Mouse (Mus musculus): ENCODE measurements around the gene Sox14. TPM values are rescaled to one million over a fixed set of nuclear protein-coding genes. Genes with fewer than 3 reads are reported as not detected.

Sox14 gene
- polyA plus RNA-seq, 1 experiment from 2014 or later: not detected

DNA sequence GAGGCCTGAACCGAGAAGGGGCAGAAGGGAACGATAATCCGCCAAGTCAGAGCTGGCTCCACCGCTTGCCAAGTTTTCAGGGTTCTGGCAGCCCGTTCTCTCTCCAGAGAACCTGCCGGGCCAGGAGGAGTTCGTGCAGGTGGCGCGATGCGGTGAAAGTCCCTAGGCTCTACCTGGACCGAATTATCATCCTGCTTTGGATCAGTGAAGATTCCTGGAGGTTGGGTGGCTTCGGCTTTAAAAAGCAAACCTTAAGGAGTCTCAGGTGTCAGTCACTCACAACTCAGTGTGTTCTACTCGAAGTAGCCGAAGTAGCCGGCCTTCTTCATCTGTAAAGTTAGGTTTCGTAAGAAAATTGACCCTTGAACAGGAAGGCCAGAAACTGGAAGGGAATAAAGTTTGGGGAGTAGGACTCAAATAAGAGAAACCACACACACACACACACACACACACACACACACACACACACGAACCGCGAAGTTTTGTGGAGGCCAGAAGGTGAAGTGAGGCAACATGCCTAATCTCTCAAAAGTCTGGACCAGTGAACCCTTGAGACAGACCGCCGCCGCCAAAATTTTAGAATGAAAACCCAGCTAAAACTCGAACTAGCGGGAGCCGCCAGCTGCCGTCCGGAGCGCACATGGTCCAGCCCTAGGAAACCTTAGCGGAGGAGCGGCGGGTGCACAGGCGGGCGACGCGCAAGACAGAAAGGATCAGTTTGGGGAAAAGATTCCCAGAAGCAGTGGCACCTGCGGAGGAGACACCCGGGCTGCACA, 5.0 kb downstream of the Sox14 start:
- 1% methylated on average over 37 of the region's 37 CpGs for WGBS
- Histone ChIP-seq H3K36me3 (no peaks in the 10 kb centered on the region), H3K4me2 (replicated peaks) (no peak overlapping the region), H3K4me3 (replicated peaks) (no peak overlapping the region), H3K4me1 (replicated peaks) (peaks cover 22% of the 10 kb centered on the region), H3K9ac (no peak overlapping the region), H3K27ac (no peak overlapping the region), H3K27me3 (replicated peaks) (peaks cover 93% of the 10 kb centered on the region), H3K9me3 (no peaks in the 10 kb centered on the region)
- no peak for ATAC-seq

- H3K9ac ChIP-seq: no peak overlapping the region
- H3K4me3 ChIP-seq (replicated peaks): no peak overlapping the region
- ATAC-seq: no peak
- WGBS: 1% methylated on average over 34 of the region's 34 CpGs
- no peak overlapping the region for H3K27ac ChIP-seq
- H3K36me3 ChIP-seq: no peaks in the 10 kb centered on the region
- no peak overlapping the region for H3K4me2 ChIP-seq (replicated peaks)
- peaks cover 90% of the 10 kb centered on the region for H3K27me3 ChIP-seq (replicated peaks)
- peaks cover 15% of the 10 kb centered on the region for H3K4me1 ChIP-seq (replicated peaks)
- H3K9me3 ChIP-seq: no peaks in the 10 kb centered on the region
These were observed 5.8 kb downstream of the Sox14 start for GRCm38 (mm10) chr9:99869936-99870779.

DNA sequence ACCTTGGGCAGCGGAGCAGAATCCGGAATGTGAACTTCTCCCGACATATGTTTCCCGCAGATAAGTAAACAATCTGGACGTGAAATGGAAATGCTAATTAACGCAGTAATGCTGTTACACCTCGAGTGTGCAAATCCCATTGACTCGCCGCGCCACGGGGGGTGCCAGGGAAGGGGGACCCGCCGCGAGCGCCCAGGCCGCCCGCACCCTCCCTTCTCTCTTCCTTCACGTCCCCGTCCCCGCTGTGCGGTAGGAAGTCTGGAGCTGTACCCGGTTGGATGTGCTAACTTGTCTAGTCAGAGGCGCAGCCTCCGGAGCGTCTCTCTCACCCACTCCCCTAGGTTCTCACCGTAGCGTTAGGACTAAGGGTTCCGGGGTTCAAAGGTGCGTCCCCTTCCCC, 6.7 kb downstream of the Sox14 start:
- H3K9ac ChIP-seq: no peak overlapping the region
- no peak overlapping the region for H3K27ac ChIP-seq
- peak overlapping the region; percentile 19; the same call in 1 of the 2 replicates for H3K4me3 ChIP-seq (replicated peaks)
- H3K27me3 ChIP-seq (replicated peaks): peaks cover 89% of the 10 kb centered on the region
- peak overlapping the region; percentile 42 for H3K4me2 ChIP-seq (replicated peaks)
- peaks cover 15% of the 10 kb centered on the region for H3K4me1 ChIP-seq (replicated peaks)
- no peaks in the 10 kb centered on the region for H3K9me3 ChIP-seq
- WGBS: 1% methylated on average over 29 of the region's 29 CpGs
- 0 out of 2 replicates have a peak, but pooled peaks have one; percentile 25 for ATAC-seq
- H3K36me3 ChIP-seq: no peaks in the 10 kb centered on the region

GRCm38 (mm10) chr9:99868606-99869005, 7.4 kb downstream of the Sox14 start:
- Histone ChIP-seq H3K9ac (no peak overlapping the region), H3K27ac (no peak overlapping the region), H3K27me3 (replicated peaks) (peaks cover 86% of the 10 kb centered on the region), H3K4me3 (replicated peaks) (peak overlapping the region; percentile 19), H3K36me3 (no peaks in the 10 kb centered on the region), H3K4me2 (replicated peaks) (peak overlapping the region; percentile 42), H3K9me3 (no peaks in the 10 kb centered on the region), H3K4me1 (replicated peaks) (peaks cover 15% of the 10 kb centered on the region)
- under 1% methylated on average over 26 of the region's 26 CpGs for WGBS
- ATAC-seq: peak; percentile 58; the same call in 1 of the 2 replicates

GRCm38 (mm10) chr9:99868054-99868453, 7.9 kb downstream of the Sox14 start:
- Histone ChIP-seq H3K4me3 (replicated peaks) (no peak overlapping the region), H3K36me3 (no peaks in the 10 kb centered on the region), H3K27ac (no peak overlapping the region), H3K27me3 (replicated peaks) (peaks cover 85% of the 10 kb centered on the region), H3K9ac (no peak overlapping the region), H3K4me2 (replicated peaks) (no peak overlapping the region), H3K9me3 (no peaks in the 10 kb centered on the region), H3K4me1 (replicated peaks) (peaks cover 15% of the 10 kb centered on the region)
- WGBS: 3% methylated on average over 11 of the region's 11 CpGs
- no peak for ATAC-seq

- no peak overlapping the region for H3K4me3 ChIP-seq (replicated peaks)
- H3K9ac ChIP-seq: no peak overlapping the region
- no peaks in the 10 kb centered on the region for H3K9me3 ChIP-seq
- H3K27ac ChIP-seq: no peak overlapping the region
- no peak overlapping the region for H3K4me2 ChIP-seq (replicated peaks)
- 89% methylated on average over 9 of the region's 9 CpGs for WGBS
- peaks cover 43% of the 10 kb centered on the region for H3K27me3 ChIP-seq (replicated peaks)
- H3K4me1 ChIP-seq (replicated peaks): no peaks in the 10 kb centered on the region
- no peak for ATAC-seq
- H3K36me3 ChIP-seq: no peaks in the 10 kb centered on the region
These were observed 13.0 kb downstream of the Sox14 start for GRCm38 (mm10) chr9:99862936-99863335.

- no peak overlapping the region for H3K4me2 ChIP-seq (replicated peaks)
- H3K27ac ChIP-seq: no peak overlapping the region
- 87% methylated on average over 2 of the region's 2 CpGs for WGBS
- no peaks in the 10 kb centered on the region for H3K27me3 ChIP-seq (replicated peaks)
- ATAC-seq: no peak
- no peak overlapping the region for H3K9ac ChIP-seq
- H3K4me3 ChIP-seq (replicated peaks): no peak overlapping the region
- no peaks in the 10 kb centered on the region for H3K36me3 ChIP-seq
- H3K9me3 ChIP-seq: no peaks in the 10 kb centered on the region
- H3K4me1 ChIP-seq (replicated peaks): no peaks in the 10 kb centered on the region
These were observed 21.5 kb downstream of the Sox14 start for GRCm38 (mm10) chr9:99854486-99854885.

DNA sequence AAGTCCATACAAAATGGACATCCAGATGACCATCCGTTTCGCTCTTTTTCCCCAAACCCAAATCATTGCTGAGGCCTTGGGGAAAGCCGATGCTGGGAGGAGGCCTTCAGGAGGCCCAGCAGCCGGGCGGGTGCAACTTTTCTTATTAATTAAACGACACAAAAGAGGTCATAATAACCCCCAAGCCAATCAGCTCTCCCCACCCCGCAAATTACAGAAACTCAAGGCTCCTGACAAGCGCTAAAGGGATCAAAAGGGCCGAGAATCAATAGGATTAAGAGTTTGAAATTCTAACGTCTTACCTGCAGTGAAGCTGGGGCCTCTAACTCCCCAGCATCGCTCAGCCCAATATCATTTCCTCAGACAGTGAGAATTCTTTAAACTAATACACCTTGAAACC, 22.6 kb downstream of the Sox14 start:
- WGBS: 54% methylated on average over 11 of the region's 11 CpGs
- H3K27me3 ChIP-seq (replicated peaks): 0 out of 2 replicates have a peak, but pooled peaks cover 2% of the 10 kb centered on the region

GRCm38 (mm10) chr9:99850354-99850753, 25.6 kb downstream of the Sox14 start:
- H3K36me3 ChIP-seq: no peaks in the 10 kb centered on the region
- H3K4me2 ChIP-seq (replicated peaks): no peak overlapping the region
- no peak overlapping the region for H3K9ac ChIP-seq
- H3K9me3 ChIP-seq: no peaks in the 10 kb centered on the region
- ATAC-seq: no peak
- 86% methylated on average over 7 of the region's 7 CpGs for WGBS
- 0 out of 2 replicates have a peak, but pooled peaks cover 4% of the 10 kb centered on the region for H3K27me3 ChIP-seq (replicated peaks)
- H3K4me1 ChIP-seq (replicated peaks): no peaks in the 10 kb centered on the region
- no peak overlapping the region for H3K4me3 ChIP-seq (replicated peaks)
- no peak overlapping the region for H3K27ac ChIP-seq

More for the DNA sequence above, 22.6 kb downstream of the Sox14 start:
- Histone ChIP-seq H3K36me3 (no peaks in the 10 kb centered on the region), H3K4me2 (replicated peaks) (no peak overlapping the region), H3K4me3 (replicated peaks) (no peak overlapping the region), H3K27ac (no peak overlapping the region), H3K9me3 (no peaks in the 10 kb centered on the region), H3K9ac (no peak overlapping the region), H3K4me1 (replicated peaks) (no peaks in the 10 kb centered on the region)
- ATAC-seq: no peak

DNA sequence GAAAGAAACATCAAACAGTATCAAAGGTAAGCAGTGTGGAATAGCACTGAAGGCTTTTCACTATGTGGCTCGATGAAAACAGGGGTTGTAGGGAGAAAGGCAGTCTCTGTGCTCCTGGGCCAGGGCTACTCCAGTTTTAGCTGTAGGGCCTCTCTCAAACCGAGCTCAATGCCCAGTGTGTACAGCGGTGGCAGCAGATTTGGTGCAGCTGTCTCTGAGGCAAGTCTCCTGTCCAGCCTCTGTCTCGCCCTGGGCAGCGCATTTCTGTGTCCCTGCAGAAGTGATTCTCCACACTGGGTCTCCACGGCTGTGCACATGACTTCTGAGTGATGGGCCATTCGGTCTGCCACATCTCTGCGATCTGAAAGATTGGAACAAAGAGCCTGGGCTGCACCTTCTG, 27.6 kb downstream of the Sox14 start:
- H3K27ac ChIP-seq: no peak overlapping the region
- no peak overlapping the region for H3K9ac ChIP-seq
- H3K4me3 ChIP-seq (replicated peaks): no peak overlapping the region
- H3K4me1 ChIP-seq (replicated peaks): no peaks in the 10 kb centered on the region
- 63% methylated on average over 8 of the region's 8 CpGs for WGBS
- H3K27me3 ChIP-seq (replicated peaks): 0 out of 2 replicates have a peak, but pooled peaks cover 4% of the 10 kb centered on the region
- no peaks in the 10 kb centered on the region for H3K36me3 ChIP-seq
- H3K9me3 ChIP-seq: no peaks in the 10 kb centered on the region
- H3K4me2 ChIP-seq (replicated peaks): no peak overlapping the region
- no peak for ATAC-seq

DNA sequence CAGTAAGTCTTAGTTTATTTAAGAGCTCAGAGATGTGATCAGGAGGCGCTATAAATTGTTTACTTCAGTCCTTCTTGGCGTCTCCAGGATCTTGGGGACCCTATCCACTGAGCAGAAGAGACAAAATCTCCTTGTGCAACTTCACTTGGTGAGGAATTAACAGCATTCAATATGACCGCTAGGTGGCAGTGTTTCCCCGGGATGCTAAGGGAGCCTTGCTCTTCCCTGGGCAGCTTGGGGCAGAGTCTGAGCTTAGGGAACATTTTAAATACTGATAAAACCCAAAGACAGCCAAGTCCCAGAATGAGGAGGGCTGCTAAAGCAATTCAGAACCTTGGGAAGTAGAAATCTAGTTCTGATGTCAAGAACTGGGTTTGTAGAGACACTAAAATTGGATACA, 29.1 kb downstream of the Sox14 start:
- H3K9me3 ChIP-seq: no peaks in the 10 kb centered on the region
- no peak overlapping the region for H3K9ac ChIP-seq
- no peak overlapping the region for H3K27ac ChIP-seq
- no peak overlapping the region for H3K4me2 ChIP-seq (replicated peaks)
- no peak for ATAC-seq
- no peaks in the 10 kb centered on the region for H3K36me3 ChIP-seq
- 0 out of 2 replicates have a peak, but pooled peaks cover 4% of the 10 kb centered on the region for H3K27me3 ChIP-seq (replicated peaks)
- 1% methylated on average over 4 of the region's 4 CpGs for WGBS
- H3K4me3 ChIP-seq (replicated peaks): no peak overlapping the region
- no peaks in the 10 kb centered on the region for H3K4me1 ChIP-seq (replicated peaks)

DNA sequence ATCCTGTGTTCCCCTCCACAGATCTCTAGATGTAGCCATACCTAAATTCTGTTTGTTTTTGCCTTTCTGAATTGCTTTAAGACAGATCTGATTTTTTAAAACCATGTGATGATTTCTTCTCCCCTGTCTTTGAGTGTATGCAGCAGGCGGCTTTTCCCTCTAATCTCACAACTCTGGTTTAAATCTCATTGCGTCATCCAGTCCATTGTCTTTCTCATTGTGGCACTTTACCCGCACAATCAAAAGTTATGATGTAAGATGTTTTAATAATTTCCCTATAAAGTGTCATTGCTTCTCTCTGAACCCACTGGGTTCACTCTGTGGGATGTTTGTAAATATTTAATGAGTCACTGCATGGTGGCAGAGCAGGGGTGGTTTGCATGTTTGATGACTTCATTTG, 36.6 kb downstream of the Sox14 start:
- no peaks in the 10 kb centered on the region for H3K9me3 ChIP-seq
- H3K36me3 ChIP-seq: no peaks in the 10 kb centered on the region
- H3K27me3 ChIP-seq (replicated peaks): no peaks in the 10 kb centered on the region
- no peak for ATAC-seq
- H3K9ac ChIP-seq: no peak overlapping the region
- WGBS: 86% methylated on average over 3 of the region's 3 CpGs
- H3K4me3 ChIP-seq (replicated peaks): no peak overlapping the region
- H3K4me1 ChIP-seq (replicated peaks): no peaks in the 10 kb centered on the region
- no peak overlapping the region for H3K27ac ChIP-seq
- H3K4me2 ChIP-seq (replicated peaks): no peak overlapping the region
